Mouse (Mus musculus) gastrocnemius, postnatal 14 days (tissue): ENCODE results near the gene Slc44a1. TPM values are rescaled to one million over a fixed set of nuclear protein-coding genes. Genes with fewer than 3 reads are reported as not detected.

ENCODE experiments used
- DNase-seq: peaks from one replicate; pipeline ENCODE4 v3.0.0; 2021; ENCODE audit warnings: mixed read lengths
- intact Hi-C: fragments of 180-260 bp; cut with DNase I; formaldehyde crosslinking; loops from one replicate; pipeline ENCODE4 v1.15.1; 2025; ENCODE audit warnings: low total_unique reads
- long read RNA-seq, 2 experiments: library from polyadenylated mRNA; stranded (forward); transcript quantifications; one replicate each; pipeline ENCODE4 v2.0.0; 2021
- total RNA-seq, 2 experiments: library from RNA; stranded (reverse); gene quantifications; 2 replicates each; pipeline ENCODE4 v1.2.3; 2021

Gene Slc44a1
- total RNA-seq = 10 to 100 TPM; 26.6 to 30.3 TPM
- long read RNA-seq, experiment 1, full-length matches to known transcripts = 21 of 33 reads
- long read RNA-seq, experiment 1, partial matches to known transcripts = 8 of 33 reads
- long read RNA-seq, experiment 1, other reads (novel, unspliced or antisense) = 4 of 33 reads
- long read RNA-seq, experiment 2, full-length matches to known transcripts = 42 of 49 reads
- long read RNA-seq, experiment 2, partial matches to known transcripts = 3 of 49 reads
- long read RNA-seq, experiment 2, other reads (novel, unspliced or antisense) = 4 of 49 reads

DNA sequence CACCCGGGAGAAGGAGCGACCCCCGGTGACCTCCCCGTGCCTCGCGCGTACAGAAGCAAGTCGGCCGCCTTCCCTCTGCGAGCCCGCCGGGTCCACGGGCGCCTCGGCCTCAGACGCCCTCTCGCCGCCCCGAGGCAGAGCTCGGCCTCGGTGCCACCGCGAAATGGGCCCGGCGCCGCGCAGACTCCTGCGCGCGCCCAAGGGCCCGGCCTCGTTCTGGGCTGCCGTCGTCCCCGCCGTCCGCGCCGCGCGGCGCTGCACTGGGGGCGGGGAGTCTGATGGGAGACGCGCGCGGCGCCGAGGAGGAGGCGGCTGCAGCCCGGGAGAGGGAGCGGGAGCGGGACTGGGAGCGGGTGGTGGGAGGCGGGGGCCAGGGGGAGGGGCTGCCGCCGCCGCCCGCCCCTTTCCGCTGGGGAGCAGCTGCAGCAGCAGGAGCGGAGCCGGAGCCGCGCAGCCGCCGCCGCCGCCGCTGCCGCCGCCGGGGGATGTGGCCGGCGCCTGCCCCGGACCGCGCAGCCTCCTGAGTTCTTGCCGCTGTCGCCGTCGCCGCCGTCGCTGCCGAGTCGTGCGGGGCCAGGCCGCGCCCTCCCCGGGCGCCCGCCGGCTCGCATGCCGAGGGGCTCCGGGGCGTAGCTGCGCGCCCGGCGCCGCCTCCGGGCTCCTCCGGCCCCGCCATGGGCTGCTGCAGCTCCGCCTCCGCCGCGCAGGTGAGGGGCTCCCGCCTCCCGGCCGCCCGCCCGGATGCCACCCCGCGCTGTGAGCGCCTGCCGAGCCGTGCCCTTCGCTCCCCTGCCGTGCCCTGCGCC is at the start of gene Slc44a1:
Slc44a1 (plus strand) TSS at position 404 of the 806 bp plus-strand sequence.
- intact Hi-C loops = no loop called here
- peak; percentile 94 for DNase-seq

- intact Hi-C loops = no loop called here
- DNase-seq = no peak
Measured at GRCm38 (mm10) chr4:53395002-53395401, 45.2 kb upstream of the Slc44a1 start.

GRCm38 (mm10) chr4:53396623-53397192 is 43.5 kb upstream of the Slc44a1 start:
- no peak for DNase-seq
- intact Hi-C loops = no loop called here

DNA sequence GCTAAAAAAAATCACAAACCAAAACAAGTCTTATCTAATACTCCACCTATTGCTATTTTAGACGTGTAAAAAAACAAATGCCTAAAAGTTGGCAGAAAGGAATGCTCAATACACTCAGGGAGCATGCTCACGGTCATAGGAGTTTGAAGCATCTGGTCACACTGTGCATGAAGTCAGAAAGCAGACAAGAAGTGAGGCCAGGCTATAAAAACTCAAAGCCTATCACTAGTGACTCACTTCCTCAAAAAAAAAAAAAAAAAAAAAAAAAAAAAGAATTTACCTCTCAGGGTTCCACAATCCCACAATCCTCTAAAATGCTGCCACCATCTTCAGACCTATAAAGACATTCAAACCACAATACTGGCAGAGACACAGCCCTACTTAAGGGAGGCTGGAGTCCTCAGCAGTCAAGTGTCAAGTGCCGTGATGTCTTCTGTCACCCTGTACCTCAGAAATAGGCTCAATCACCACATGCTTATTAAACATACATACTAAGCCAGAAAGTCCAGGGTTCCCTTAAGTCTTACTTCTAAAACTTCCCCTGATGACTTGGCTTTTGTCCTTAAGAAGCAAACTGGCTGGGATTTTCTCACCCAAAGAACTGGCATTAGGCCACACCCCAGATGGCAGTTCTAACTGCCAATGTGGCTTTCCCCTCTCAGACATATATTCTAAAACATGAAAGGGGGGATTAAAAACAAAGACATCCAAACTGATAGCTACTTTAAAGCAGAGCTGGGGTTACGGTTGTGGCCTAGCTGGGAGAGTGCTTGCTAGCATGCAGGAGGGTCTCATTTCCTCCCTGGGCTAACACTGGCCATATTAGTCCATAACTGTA is 42.7 kb upstream of the Slc44a1 start:
- intact Hi-C loops = no loop called here
- DNase-seq = no peak

- DNase-seq = no peak
- intact Hi-C loops = no loop called here
Measured at GRCm38 (mm10) chr4:53398561-53398960, 41.7 kb upstream of the Slc44a1 start.

DNA sequence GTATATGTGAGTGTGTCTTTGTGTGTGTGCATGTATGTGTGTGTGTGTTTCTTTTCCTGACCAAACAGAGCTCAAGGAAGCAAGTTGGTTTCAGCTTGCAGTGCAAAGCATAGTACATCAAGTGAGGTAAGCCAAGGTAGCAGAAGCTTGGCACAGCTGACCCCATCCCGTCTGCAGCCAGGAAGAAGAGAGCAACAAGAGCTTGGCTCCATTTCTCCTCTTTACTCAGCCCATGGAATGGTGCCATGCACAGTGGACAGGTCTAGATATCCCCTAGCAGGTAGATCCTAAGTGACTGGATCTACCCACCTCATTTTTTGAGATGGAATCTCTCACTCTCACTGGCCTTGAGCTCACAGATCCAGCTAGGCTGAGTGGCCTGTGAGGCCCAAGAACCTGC is 40.8 kb upstream of the Slc44a1 start:
- intact Hi-C loops = no loop called here
- no peak for DNase-seq

- DNase-seq = no peak
- intact Hi-C loops = no loop called here
Measured at GRCm38 (mm10) chr4:53403386-53403785, 36.8 kb upstream of the Slc44a1 start.

- intact Hi-C loops = no loop called here
- no peak for DNase-seq
Measured at GRCm38 (mm10) chr4:53404431-53404925, 35.7 kb upstream of the Slc44a1 start.

DNA sequence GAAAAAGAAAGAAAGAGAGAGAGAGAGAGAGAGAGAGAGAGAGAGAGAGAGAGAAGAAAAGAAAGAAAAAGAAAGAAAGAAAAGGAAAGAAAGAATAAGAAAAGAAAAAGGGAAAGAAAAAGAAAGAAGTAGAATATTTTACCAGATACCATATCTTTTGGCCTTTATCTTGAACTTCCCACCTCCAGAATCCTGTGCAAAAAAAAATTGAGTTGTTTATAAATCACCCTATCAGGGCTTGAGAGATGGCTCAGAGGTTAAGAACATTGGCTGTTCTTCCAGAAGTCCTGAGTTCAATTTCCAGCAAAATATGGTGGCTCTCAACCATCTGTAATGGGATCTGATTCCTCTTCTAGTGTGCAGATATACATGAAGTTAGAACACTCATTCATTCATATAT is 33.3 kb upstream of the Slc44a1 start:
- intact Hi-C loops = no loop called here
- no peak for DNase-seq

GRCm38 (mm10) chr4:53408821-53409220 is 31.4 kb upstream of the Slc44a1 start:
- no peak for DNase-seq
- intact Hi-C loops = no loop called here

GRCm38 (mm10) chr4:53409526-53410085 is 30.6 kb upstream of the Slc44a1 start:
- intact Hi-C loops = no loop called here
- DNase-seq = no peak

- no peak for DNase-seq
- intact Hi-C loops = no loop called here
Measured at GRCm38 (mm10) chr4:53410752-53411151, 29.5 kb upstream of the Slc44a1 start.

- intact Hi-C loops = no loop called here
Measured at GRCm38 (mm10) chr4:53411958-53412870, 28.0 kb upstream of the Slc44a1 start.

GRCm38 (mm10) chr4:53412991-53413390 is 27.2 kb upstream of the Slc44a1 start:
- DNase-seq = no peak
- intact Hi-C loops = no loop called here

More at GRCm38 (mm10) chr4:53411958-53412870, 28.0 kb upstream of the Slc44a1 start:
- DNase-seq = no peak

GRCm38 (mm10) chr4:53414031-53414797 is 26.0 kb upstream of the Slc44a1 start:
- intact Hi-C loops = no loop called here
- no peak for DNase-seq

DNA sequence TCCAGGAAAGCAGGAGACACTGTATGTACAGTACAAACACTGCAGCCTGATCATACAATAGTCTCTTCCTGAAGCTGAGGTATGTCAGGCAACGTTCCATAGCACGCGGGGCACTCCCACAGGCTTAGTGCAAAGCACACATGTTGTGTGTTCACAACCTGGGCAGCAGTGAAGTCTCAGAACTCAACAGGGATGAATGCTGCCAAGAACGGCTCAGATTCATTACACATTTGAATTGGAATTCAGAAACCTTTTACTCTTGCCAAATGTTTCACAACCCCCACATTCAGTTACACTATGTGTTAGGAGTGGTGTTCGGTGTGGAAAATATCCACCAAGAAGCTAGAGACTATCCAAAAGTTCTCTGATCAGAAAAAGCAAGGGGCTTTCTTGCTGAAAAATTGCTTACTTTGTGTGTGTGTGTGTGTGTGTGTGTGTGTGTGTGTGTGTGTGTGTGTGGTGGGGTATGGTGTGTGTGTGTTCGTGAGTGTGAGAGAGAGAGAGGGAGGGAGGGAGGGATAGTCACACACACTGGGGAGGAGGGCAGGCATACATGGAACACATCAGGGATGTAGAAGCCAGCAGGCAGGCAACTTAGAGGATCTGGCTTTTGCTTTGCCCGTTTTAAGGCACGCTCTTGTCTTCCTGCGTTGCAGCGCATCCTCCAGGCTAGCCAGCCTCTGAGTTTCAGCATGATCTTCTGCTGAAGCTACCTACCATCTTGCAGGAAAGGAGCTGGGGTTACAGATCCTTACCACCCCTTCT is 24.2 kb upstream of the Slc44a1 start:
- peak; percentile 47 for DNase-seq
- intact Hi-C loops = no loop called here

GRCm38 (mm10) chr4:53416928-53417327 is 23.3 kb upstream of the Slc44a1 start:
- intact Hi-C loops = no loop called here
- peak; percentile 20 for DNase-seq
